Mouse (Mus musculus) forebrain, embryonic 12.5 days (tissue): ENCODE results near the gene Wipf1. TPM values are rescaled to one million over a fixed set of nuclear protein-coding genes. Genes with fewer than 3 reads are reported as not detected.

ENCODE experiments used
- ATAC-seq: fragments of 200-750 bp; cut with Nextera tagmentation; 2 replicates; pipeline ENCODE4 v1.8.0; 2017; ENCODE audit warnings: moderate TSS enrichment; ENCODE audit not compliant: low FRiP score
- H3K27ac ChIP-seq: fragments of 300-500 bp; sonication (generic); 2 replicates; pipeline ENCODE4 v1.5.1; 2016; ENCODE audit warnings: mild to moderate bottlenecking
- H3K27me3 ChIP-seq: fragments of 300-500 bp; sonication (generic); 2 replicates; pipeline ENCODE4 v1.6.1; 2016; ENCODE audit warnings: mild to moderate bottlenecking
- H3K36me3 ChIP-seq: fragments of 300-500 bp; sonication (generic); replicated peaks from 2 replicates; pipeline ENCODE4 v1.6.1; 2016; ENCODE audit warnings: mild to moderate bottlenecking
- H3K4me1 ChIP-seq: fragments of 300-500 bp; sonication (generic); 2 replicates; pipeline ENCODE4 v1.6.1; 2016
- H3K4me2 ChIP-seq: fragments of 300-500 bp; sonication (generic); 2 replicates; pipeline ENCODE4 v1.6.1; 2016; ENCODE audit warnings: mild to moderate bottlenecking, moderate library complexity
- H3K4me3 ChIP-seq: fragments of 300-500 bp; sonication (generic); replicated peaks from 2 replicates; pipeline ENCODE4 v1.5.1; 2016; ENCODE audit warnings: mild to moderate bottlenecking
- H3K9ac ChIP-seq: fragments of 300-500 bp; sonication (generic); 2 replicates; pipeline ENCODE4 v1.6.1; 2016; ENCODE audit warnings: mild to moderate bottlenecking
- H3K9me3 ChIP-seq: fragments of 300-500 bp; sonication (generic); 2 replicates; pipeline ENCODE4 v1.6.1; 2016
- WGBS: fragments of 180-500 bp; shearing (Covaris S2); methylation state at CpG from one replicate; pipeline ENCODE4 v1.1.7; 2016; 5-methylcytosine and 5-hydroxymethylcytosine counted together
- polyA plus RNA-seq: library from polyadenylated mRNA; unstranded; fragments of >200 nt; fragmentation: Nextera tagmentation; extraction: Ambion mirVana; gene quantifications from 2 replicates; pipeline ENCODE4 v1.2.1, GENCODE M21; 2016

Gene Wipf1
- polyA plus RNA-seq, 1 experiment from 2014 or later = 5.5 TPM

GRCm38 (mm10) chr2:73539697-73540096 is 10.2 kb upstream of the Wipf1 start:
- Histone ChIP-seq H3K9me3 (no peaks in the 10 kb centered on the region), H3K4me3 (no peak overlapping the region), H3K9ac (no peak overlapping the region), H3K4me2 (no peak overlapping the region), H3K27ac (no peak overlapping the region), H3K36me3 (no peaks in the 10 kb centered on the region), H3K4me1 (peaks cover 8% of the 10 kb centered on the region), H3K27me3 (peaks cover 12% of the 10 kb centered on the region; the same call in 1 of the 2 replicates)
- no peak for ATAC-seq
- 38% methylated on average over 1 of the region's 1 CpGs for WGBS

DNA sequence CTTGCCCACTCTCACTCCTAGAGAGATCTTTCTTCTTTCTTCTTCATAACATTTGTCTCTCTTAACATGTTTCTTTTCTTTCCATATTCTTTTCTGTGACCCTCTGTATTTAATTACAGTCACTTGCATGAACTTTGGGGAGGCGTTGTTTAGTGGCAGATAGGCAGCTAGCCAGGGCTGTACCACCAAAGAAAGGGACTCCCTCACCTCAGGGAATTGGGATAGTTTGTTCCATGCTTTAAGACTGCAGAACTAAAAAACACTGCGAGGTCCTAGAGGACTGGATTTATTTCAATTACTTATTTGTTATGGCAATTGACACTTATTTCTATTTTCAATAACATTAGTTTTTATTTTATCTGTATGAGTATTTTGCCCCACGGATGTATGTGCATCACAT is 9.6 kb upstream of the Wipf1 start:
- H3K4me3 ChIP-seq = no peak overlapping the region
- no peak for ATAC-seq
- H3K27ac ChIP-seq = no peak overlapping the region
- WGBS = 87% methylated on average over 3 of the region's 3 CpGs
- no peaks in the 10 kb centered on the region for H3K9me3 ChIP-seq
- no peak overlapping the region for H3K4me2 ChIP-seq
- peaks cover 11% of the 10 kb centered on the region; the same call in 1 of the 2 replicates for H3K27me3 ChIP-seq
- H3K9ac ChIP-seq = no peak overlapping the region
- H3K4me1 ChIP-seq = peaks cover 8% of the 10 kb centered on the region
- no peaks in the 10 kb centered on the region for H3K36me3 ChIP-seq

DNA sequence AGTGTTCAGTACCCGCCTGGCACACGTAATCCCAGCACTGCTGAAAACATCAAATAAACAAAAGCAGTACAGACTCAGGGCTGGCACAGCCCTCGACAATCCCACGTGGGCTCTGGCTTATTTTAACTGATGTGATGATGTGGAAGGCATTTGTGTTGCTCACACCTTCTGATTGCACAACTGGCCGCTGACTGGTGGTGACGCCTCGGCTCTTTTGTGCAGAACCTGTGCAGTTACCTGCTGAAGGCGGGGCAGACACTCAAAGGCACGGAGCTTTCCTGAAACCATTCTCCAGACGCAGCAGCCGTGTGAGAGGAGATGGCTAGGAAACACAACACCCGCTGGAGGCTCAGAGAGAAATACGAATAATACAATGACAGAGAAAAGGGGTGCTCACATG is 9.1 kb upstream of the Wipf1 start:
- Histone ChIP-seq H3K4me1 (peaks cover 8% of the 10 kb centered on the region), H3K27ac (no peak overlapping the region), H3K36me3 (no peaks in the 10 kb centered on the region), H3K9ac (no peak overlapping the region), H3K27me3 (peaks cover 5% of the 10 kb centered on the region; the same call in 1 of the 2 replicates), H3K9me3 (no peaks in the 10 kb centered on the region), H3K4me3 (no peak overlapping the region), H3K4me2 (no peak overlapping the region)
- ATAC-seq = no peak
- 84% methylated on average over 13 of the region's 13 CpGs for WGBS

GRCm38 (mm10) chr2:73536091-73536783 is 6.7 kb upstream of the Wipf1 start:
- H3K36me3 ChIP-seq = no peaks in the 10 kb centered on the region
- no peak overlapping the region for H3K9ac ChIP-seq
- ATAC-seq = no peak
- H3K4me3 ChIP-seq = no peak overlapping the region
- H3K9me3 ChIP-seq = no peaks in the 10 kb centered on the region
- H3K4me2 ChIP-seq = no peak overlapping the region
- no peak overlapping the region for H3K27ac ChIP-seq
- WGBS = 83% methylated on average over 15 of the region's 15 CpGs
- peaks cover 8% of the 10 kb centered on the region for H3K4me1 ChIP-seq
- 0 out of 2 replicates have a peak, but pooled peaks cover 5% of the 10 kb centered on the region for H3K27me3 ChIP-seq

GRCm38 (mm10) chr2:73534720-73535119 is 5.2 kb upstream of the Wipf1 start:
- Histone ChIP-seq H3K27ac (no peak overlapping the region), H3K36me3 (no peaks in the 10 kb centered on the region), H3K9me3 (no peaks in the 10 kb centered on the region), H3K27me3 (0 out of 2 replicates have a peak, but pooled peaks cover 5% of the 10 kb centered on the region), H3K9ac (no peak overlapping the region), H3K4me2 (no peak overlapping the region), H3K4me3 (no peak overlapping the region), H3K4me1 (peaks cover 9% of the 10 kb centered on the region; the same call in 1 of the 2 replicates)
- 62% methylated on average over 10 of the region's 10 CpGs for WGBS
- no peak for ATAC-seq

- Histone ChIP-seq H3K36me3 (no peaks in the 10 kb centered on the region), H3K4me2 (no peak overlapping the region), H3K9me3 (no peaks in the 10 kb centered on the region), H3K4me3 (no peak overlapping the region), H3K27me3 (no peaks in the 10 kb centered on the region), H3K4me1 (peaks cover 22% of the 10 kb centered on the region), H3K27ac (no peak overlapping the region), H3K9ac (no peak overlapping the region)
- no peak for ATAC-seq
- WGBS = 82% methylated on average over 5 of the region's 5 CpGs
Measured at GRCm38 (mm10) chr2:73530487-73530886, 953 bp upstream of the Wipf1 start.

GRCm38 (mm10) chr2:73528516-73529355 is 798 bp downstream of the Wipf1 start:
- WGBS = 2% methylated on average over 58 of the region's 59 CpGs

GRCm38 (mm10) chr2:73527956-73528355 is 1.6 kb downstream of the Wipf1 start:
- H3K9me3 ChIP-seq = no peaks in the 10 kb centered on the region
- H3K4me3 ChIP-seq = no peak overlapping the region
- H3K4me2 ChIP-seq = peak overlapping the region; percentile 88
- peaks cover 22% of the 10 kb centered on the region for H3K4me1 ChIP-seq
- H3K27me3 ChIP-seq = no peaks in the 10 kb centered on the region
- no peaks in the 10 kb centered on the region for H3K36me3 ChIP-seq
- ATAC-seq = no peak
- 86% methylated on average over 11 of the region's 11 CpGs for WGBS
- H3K27ac ChIP-seq = no peak overlapping the region
- H3K9ac ChIP-seq = peak overlapping the region; percentile 90; the same call in 1 of the 2 replicates

More at GRCm38 (mm10) chr2:73528516-73529355, 798 bp downstream of the Wipf1 start:
- Histone ChIP-seq H3K36me3 (no peaks in the 10 kb centered on the region), H3K9ac (peak overlapping the region; percentile 90), H3K4me1 (peaks cover 22% of the 10 kb centered on the region), H3K9me3 (no peaks in the 10 kb centered on the region), H3K27me3 (no peaks in the 10 kb centered on the region), H3K4me2 (peak overlapping the region; percentile 88), H3K27ac (peak overlapping the region; percentile 59), H3K4me3 (peak overlapping the region; percentile 80)
- ATAC-seq = peak; percentile 78

- H3K4me2 ChIP-seq = no peak overlapping the region
- H3K36me3 ChIP-seq = no peaks in the 10 kb centered on the region
- H3K4me1 ChIP-seq = peaks cover 29% of the 10 kb centered on the region
- H3K27me3 ChIP-seq = no peaks in the 10 kb centered on the region
- no peaks in the 10 kb centered on the region for H3K9me3 ChIP-seq
- no peak for ATAC-seq
- H3K4me3 ChIP-seq = no peak overlapping the region
- H3K27ac ChIP-seq = no peak overlapping the region
- H3K9ac ChIP-seq = no peak overlapping the region
- 74% methylated on average over 9 of the region's 9 CpGs for WGBS
Measured at GRCm38 (mm10) chr2:73526691-73527090, 2.8 kb downstream of the Wipf1 start.

DNA sequence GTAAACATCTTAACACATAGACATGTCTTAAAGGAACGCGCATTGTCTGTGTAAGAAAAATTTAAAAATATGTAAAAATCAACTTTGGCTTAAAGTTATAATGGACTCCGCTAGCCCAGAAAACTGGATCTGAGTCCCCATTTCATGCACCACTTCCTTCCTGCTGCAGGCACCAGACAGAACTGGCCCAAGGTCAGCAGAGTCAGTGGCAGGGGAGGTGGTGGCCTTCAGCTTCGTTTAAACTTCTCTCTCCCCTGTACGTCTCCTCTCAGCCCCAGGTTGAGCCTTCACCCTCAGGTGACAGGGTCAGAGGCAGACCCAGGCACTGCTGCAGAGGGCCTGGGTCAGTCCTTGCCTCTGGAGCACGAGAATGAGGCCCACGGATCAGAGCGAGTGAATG is 6.6 kb downstream of the Wipf1 start:
- no peaks in the 10 kb centered on the region for H3K36me3 ChIP-seq
- ATAC-seq = no peak
- no peak overlapping the region for H3K27ac ChIP-seq
- H3K27me3 ChIP-seq = no peaks in the 10 kb centered on the region
- H3K9ac ChIP-seq = no peak overlapping the region
- WGBS = 74% methylated on average over 8 of the region's 8 CpGs
- H3K4me1 ChIP-seq = peaks cover 10% of the 10 kb centered on the region
- H3K9me3 ChIP-seq = no peaks in the 10 kb centered on the region
- no peak overlapping the region for H3K4me3 ChIP-seq
- no peak overlapping the region for H3K4me2 ChIP-seq

DNA sequence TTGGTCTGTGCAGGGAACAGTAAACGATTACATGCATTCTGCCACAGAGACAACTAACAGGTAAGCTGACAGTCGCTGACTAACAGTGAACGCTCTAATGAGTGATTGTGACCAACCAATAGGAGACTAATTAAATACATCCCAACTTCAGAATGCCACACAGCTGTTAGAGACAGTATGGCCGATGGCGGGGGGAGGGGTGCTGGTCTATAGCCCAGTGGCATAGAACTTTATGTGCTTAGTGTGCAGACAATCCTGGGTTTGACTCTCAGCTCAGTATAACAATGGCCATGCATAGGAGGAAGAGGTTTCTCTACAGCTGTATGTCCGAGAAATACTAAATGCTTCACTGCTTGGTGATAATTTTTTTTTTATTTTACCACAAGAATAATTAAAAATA is 7.2 kb downstream of the Wipf1 start:
- Histone ChIP-seq H3K36me3 (no peaks in the 10 kb centered on the region), H3K4me1 (peaks cover 10% of the 10 kb centered on the region), H3K9me3 (no peaks in the 10 kb centered on the region), H3K4me3 (no peak overlapping the region), H3K4me2 (no peak overlapping the region), H3K9ac (no peak overlapping the region), H3K27me3 (no peaks in the 10 kb centered on the region), H3K27ac (no peak overlapping the region)
- WGBS = 59% methylated on average over 6 of the region's 6 CpGs
- no peak for ATAC-seq

DNA sequence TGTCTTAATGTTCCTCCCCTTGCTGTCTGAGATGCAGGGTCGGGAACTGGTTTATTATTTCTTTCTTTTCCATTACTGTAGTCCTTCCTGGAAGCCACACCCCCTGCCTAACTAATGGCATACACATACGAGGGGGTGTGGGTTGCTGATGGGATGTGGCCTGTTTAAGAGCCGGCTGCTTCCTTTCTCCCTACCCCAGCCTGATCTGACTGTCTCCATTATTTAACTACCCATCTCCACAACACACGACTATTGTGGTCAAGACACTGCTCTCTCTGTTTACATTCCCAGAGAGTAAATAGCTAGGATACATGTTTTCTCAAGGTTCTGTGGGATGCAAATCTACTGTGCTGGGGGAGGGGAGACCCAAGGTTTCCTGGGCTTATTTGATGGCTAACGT is 7.8 kb downstream of the Wipf1 start:
- Histone ChIP-seq H3K27ac (no peak overlapping the region), H3K4me1 (peaks cover 10% of the 10 kb centered on the region), H3K9me3 (no peaks in the 10 kb centered on the region), H3K4me3 (no peak overlapping the region), H3K27me3 (no peaks in the 10 kb centered on the region), H3K36me3 (no peaks in the 10 kb centered on the region), H3K9ac (no peak overlapping the region), H3K4me2 (no peak overlapping the region)
- ATAC-seq = no peak
- 38% methylated on average over 5 of the region's 5 CpGs for WGBS
